Mouse (Mus musculus): ENCODE data around the gene Stip1. TPM values are rescaled to one million over a fixed set of nuclear protein-coding genes. Genes with fewer than 3 reads are reported as not detected.
"Not testable (repeated sequence)": the region's sequence is repeated elsewhere in the genome, so short reads cannot be mapped to it uniquely, and the experiment has no call there.

Stip1 gene
- polyA plus RNA-seq, 1 experiment = 544 TPM

DNA sequence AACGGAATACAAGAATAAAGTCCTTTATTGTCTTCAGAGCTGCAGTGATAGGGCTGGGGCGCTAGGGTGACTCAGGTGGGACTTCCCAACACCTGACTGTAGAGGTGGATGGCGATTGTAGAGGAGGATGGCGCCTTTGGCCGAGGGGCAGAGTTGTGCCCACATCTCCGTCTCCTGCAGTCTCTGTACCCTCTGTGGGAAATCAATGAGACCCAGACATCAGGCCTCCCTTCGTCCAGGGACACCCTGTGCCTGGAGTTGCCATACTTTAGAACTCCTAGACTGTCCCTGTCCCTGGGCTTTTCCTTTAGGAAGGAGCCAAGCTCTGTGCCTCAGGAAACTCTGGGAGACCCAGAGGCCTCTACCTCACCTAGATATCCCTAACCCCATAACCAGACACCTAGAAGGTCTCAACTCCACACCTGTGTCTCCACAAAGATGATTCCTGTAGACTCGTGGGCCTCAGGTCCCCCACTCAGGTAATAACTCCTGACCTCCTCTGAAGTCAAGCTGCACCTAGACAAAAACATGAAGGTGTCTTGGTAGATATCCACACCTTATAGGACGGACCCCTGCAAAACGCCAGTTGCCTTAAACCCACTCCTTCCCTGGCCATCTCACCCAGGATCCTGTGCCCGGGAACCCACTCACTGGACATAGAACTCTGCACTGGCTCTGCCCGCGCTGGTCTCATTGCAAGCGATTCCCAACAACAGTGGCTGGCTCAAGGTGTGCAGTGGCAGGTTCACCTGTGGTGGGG is 46.6 kb downstream of the Stip1 start:
- H3K9ac ChIP-seq (ENCODE audit: low read depth, poor library complexity, severe bottlenecking) = peak overlapping the region; percentile 34
- TF ChIP-seq EP300 (IDR thresholded peaks at IDR 0.05; ENCODE audit: insufficient read depth, low read depth, low read length) (no peak), POLR2A (IDR thresholded peaks at IDR 0.05; ENCODE audit: insufficient read depth, low read length) (no peak), CTCF (IDR thresholded peaks at IDR 0.05; ENCODE audit: low read depth, low read length) (no peak)
- peak overlapping the region; percentile 75 for H3K27ac ChIP-seq (ENCODE audit: insufficient read depth, low read length)
- H3K9me3 ChIP-seq (replicated peaks; ENCODE audit: control insufficient read depth, insufficient read depth, low read length, poor library complexity, severe bottlenecking) = no peaks in the 10 kb centered on the region
- no peaks in the 10 kb centered on the region for H3K27me3 ChIP-seq (ENCODE audit: control insufficient read depth, insufficient read depth, low read length, poor library complexity, severe bottlenecking)
- H3K4me3 ChIP-seq (ENCODE audit: low read depth, low read length) = peak overlapping the region; percentile 46
- H3K36me3 ChIP-seq (ENCODE audit: control insufficient read depth, insufficient read depth, low read length, poor library complexity, severe bottlenecking) = no peaks in the 10 kb centered on the region
- H3K4me1 ChIP-seq (ENCODE audit: control insufficient read depth, insufficient read depth, low read length) = no peaks in the 10 kb centered on the region

DNA sequence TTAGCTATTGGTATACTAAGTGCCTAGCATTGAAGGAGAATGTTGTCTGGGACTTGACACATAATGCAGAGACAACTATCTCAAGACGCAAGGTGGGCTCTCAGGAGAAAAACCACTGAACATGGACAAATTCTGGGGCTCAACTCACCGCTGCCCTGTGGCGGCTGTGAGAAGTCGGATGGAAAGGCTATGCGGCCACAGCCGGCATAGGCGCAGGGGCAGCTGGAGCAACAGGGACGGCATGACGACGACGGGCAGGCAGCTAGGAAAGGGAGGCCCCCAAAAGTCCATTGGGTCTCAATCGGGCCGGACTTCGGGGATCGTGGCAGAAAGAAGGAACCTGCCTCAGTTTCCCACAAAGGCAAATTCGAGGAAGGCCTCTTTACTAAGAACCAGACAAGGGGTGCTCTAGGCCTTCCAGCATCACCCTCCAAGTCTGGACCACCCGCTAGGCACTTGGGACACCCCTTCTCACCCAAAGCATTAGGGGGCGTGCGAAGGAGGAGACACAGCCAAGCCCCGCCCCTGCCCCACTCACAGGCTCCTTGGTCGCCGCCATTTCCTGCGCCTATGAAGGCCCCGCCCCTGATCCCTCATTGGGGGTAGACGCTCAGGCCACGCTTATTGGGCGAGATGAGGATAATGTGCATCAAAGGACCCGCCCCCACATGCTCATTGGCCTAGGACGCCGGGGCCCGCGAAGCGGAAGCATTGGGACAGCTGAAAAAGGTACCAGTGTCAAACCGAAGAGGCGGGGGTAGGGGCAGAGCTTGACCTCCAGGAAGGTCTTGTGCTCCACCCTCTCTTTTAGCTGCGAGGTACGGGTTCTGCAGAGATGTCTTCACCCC is 47.5 kb downstream of the Stip1 start, which contains the start of gene Dnajc4:
Gene Dnajc4, minus strand, starts transcription at position 562 of the 848 bp plus-strand sequence.
- Histone ChIP-seq H3K27ac (ENCODE audit: insufficient read depth, low read length) (peak within 1 kb of the TSS; percentile 75), H3K4me1 (ENCODE audit: control insufficient read depth, insufficient read depth, low read length) (no peaks in the 10 kb centered on the region), H3K27me3 (ENCODE audit: control insufficient read depth, insufficient read depth, low read length, poor library complexity, severe bottlenecking) (no peaks in the 10 kb centered on the region)

GRCm38 (mm10) chr19:6991166-6991565 is 48.6 kb downstream of the Stip1 start:
- H3K27ac ChIP-seq (ENCODE audit: insufficient read depth, low read length); H3K4me1 ChIP-seq (ENCODE audit: control insufficient read depth, insufficient read depth, low read length); H3K36me3 ChIP-seq (ENCODE audit: control insufficient read depth, insufficient read depth, low read length, poor library complexity, severe bottlenecking); H3K9ac ChIP-seq (ENCODE audit: low read depth, poor library complexity, severe bottlenecking); H3K27me3 ChIP-seq (ENCODE audit: control insufficient read depth, insufficient read depth, low read length, poor library complexity, severe bottlenecking); H3K9me3 ChIP-seq (replicated peaks; ENCODE audit: control insufficient read depth, insufficient read depth, low read length, poor library complexity, severe bottlenecking); H3K4me3 ChIP-seq (ENCODE audit: low read depth, low read length): not testable (repeated sequence)

More for the DNA sequence above, 47.5 kb downstream of the Stip1 start, which contains the start of gene Dnajc4:
- Histone ChIP-seq H3K4me3 (ENCODE audit: low read depth, low read length) (peak within 1 kb of the TSS; percentile 77), H3K36me3 (ENCODE audit: control insufficient read depth, insufficient read depth, low read length, poor library complexity, severe bottlenecking) (no peaks in the 10 kb centered on the region), H3K9me3 (replicated peaks; ENCODE audit: control insufficient read depth, insufficient read depth, low read length, poor library complexity, severe bottlenecking) (no peaks in the 10 kb centered on the region), H3K9ac (ENCODE audit: low read depth, poor library complexity, severe bottlenecking) (peak within 1 kb of the TSS; percentile 74)
- TF ChIP-seq POLR2A (IDR thresholded peaks at IDR 0.05; ENCODE audit: insufficient read depth, low read length) = no peak
- 0 out of 2 replicates have a peak, but pooled peaks have one; percentile 27 for TF ChIP-seq EP300 (IDR thresholded peaks at IDR 0.05; ENCODE audit: insufficient read depth, low read depth, low read length)

DNA sequence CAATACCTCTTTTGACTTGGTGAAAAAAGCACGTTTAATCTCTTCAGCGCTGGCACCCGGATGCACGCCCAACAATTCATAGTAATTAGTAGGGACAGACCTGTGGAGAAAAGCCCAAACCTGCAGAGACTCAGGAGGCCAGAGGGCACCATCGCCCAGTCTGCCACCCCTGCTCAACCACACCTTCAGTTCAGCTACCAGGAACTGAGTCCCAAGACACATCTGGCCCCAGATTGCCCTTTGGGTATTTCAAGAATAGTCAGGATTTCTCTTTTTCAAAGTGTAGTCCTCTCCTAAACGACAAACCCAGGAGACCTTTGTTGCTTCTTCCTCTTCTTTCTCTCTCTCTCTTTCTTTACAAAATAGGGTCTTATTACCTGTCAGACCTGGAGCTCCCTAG is 49.1 kb downstream of the Stip1 start:
- no peaks in the 10 kb centered on the region for H3K9me3 ChIP-seq (replicated peaks; ENCODE audit: control insufficient read depth, insufficient read depth, low read length, poor library complexity, severe bottlenecking)
- H3K4me3 ChIP-seq (ENCODE audit: low read depth, low read length) = no peak overlapping the region
- no peaks in the 10 kb centered on the region for H3K36me3 ChIP-seq (ENCODE audit: control insufficient read depth, insufficient read depth, low read length, poor library complexity, severe bottlenecking)
- TF ChIP-seq EP300 (IDR thresholded peaks at IDR 0.05; ENCODE audit: insufficient read depth, low read depth, low read length) = no peak
- TF ChIP-seq CTCF (IDR thresholded peaks at IDR 0.05; ENCODE audit: low read depth, low read length) = no peak
- no peak for TF ChIP-seq POLR2A (IDR thresholded peaks at IDR 0.05; ENCODE audit: insufficient read depth, low read length)
- no peaks in the 10 kb centered on the region for H3K27me3 ChIP-seq (ENCODE audit: control insufficient read depth, insufficient read depth, low read length, poor library complexity, severe bottlenecking)
- no peaks in the 10 kb centered on the region for H3K4me1 ChIP-seq (ENCODE audit: control insufficient read depth, insufficient read depth, low read length)
- no peak overlapping the region for H3K9ac ChIP-seq (ENCODE audit: low read depth, poor library complexity, severe bottlenecking)
- no peak overlapping the region for H3K27ac ChIP-seq (ENCODE audit: insufficient read depth, low read length)

- H3K4me3 ChIP-seq (ENCODE audit: low read depth, low read length) = no peak overlapping the region
Measured at GRCm38 (mm10) chr19:6989251-6989650, 50.5 kb downstream of the Stip1 start.

GRCm38 (mm10) chr19:6987904-6988285 is 51.9 kb downstream of the Stip1 start:
- no peaks in the 10 kb centered on the region for H3K4me1 ChIP-seq (ENCODE audit: control insufficient read depth, insufficient read depth, low read length)

More at GRCm38 (mm10) chr19:6989251-6989650, 50.5 kb downstream of the Stip1 start:
- no peaks in the 10 kb centered on the region for H3K9me3 ChIP-seq (replicated peaks; ENCODE audit: control insufficient read depth, insufficient read depth, low read length, poor library complexity, severe bottlenecking)
- H3K9ac ChIP-seq (ENCODE audit: low read depth, poor library complexity, severe bottlenecking) = no peak overlapping the region
- no peak for TF ChIP-seq POLR2A (IDR thresholded peaks at IDR 0.05; ENCODE audit: insufficient read depth, low read length)
- TF ChIP-seq EP300 (IDR thresholded peaks at IDR 0.05; ENCODE audit: insufficient read depth, low read depth, low read length) = no peak
- no peak for TF ChIP-seq CTCF (IDR thresholded peaks at IDR 0.05; ENCODE audit: low read depth, low read length)
- H3K36me3 ChIP-seq (ENCODE audit: control insufficient read depth, insufficient read depth, low read length, poor library complexity, severe bottlenecking) = 0 out of 2 replicates have a peak, but pooled peaks cover 3% of the 10 kb centered on the region
- no peaks in the 10 kb centered on the region for H3K4me1 ChIP-seq (ENCODE audit: control insufficient read depth, insufficient read depth, low read length)
- no peaks in the 10 kb centered on the region for H3K27me3 ChIP-seq (ENCODE audit: control insufficient read depth, insufficient read depth, low read length, poor library complexity, severe bottlenecking)
- H3K27ac ChIP-seq (ENCODE audit: insufficient read depth, low read length) = no peak overlapping the region

More at GRCm38 (mm10) chr19:6987904-6988285, 51.9 kb downstream of the Stip1 start:
- TF ChIP-seq EP300 (IDR thresholded peaks at IDR 0.05; ENCODE audit: insufficient read depth, low read depth, low read length) (no peak), CTCF (IDR thresholded peaks at IDR 0.05; ENCODE audit: low read depth, low read length) (no peak), POLR2A (IDR thresholded peaks at IDR 0.05; ENCODE audit: insufficient read depth, low read length) (no peak)
- H3K36me3 ChIP-seq (ENCODE audit: control insufficient read depth, insufficient read depth, low read length, poor library complexity, severe bottlenecking) = 0 out of 2 replicates have a peak, but pooled peaks cover 3% of the 10 kb centered on the region
- peak overlapping the region; percentile 74 for H3K4me3 ChIP-seq (ENCODE audit: low read depth, low read length)
- H3K27me3 ChIP-seq (ENCODE audit: control insufficient read depth, insufficient read depth, low read length, poor library complexity, severe bottlenecking) = no peaks in the 10 kb centered on the region
- no peak overlapping the region for H3K27ac ChIP-seq (ENCODE audit: insufficient read depth, low read length)
- no peaks in the 10 kb centered on the region for H3K9me3 ChIP-seq (replicated peaks; ENCODE audit: control insufficient read depth, insufficient read depth, low read length, poor library complexity, severe bottlenecking)
- peak overlapping the region; percentile 91 for H3K9ac ChIP-seq (ENCODE audit: low read depth, poor library complexity, severe bottlenecking)

All from ES-Bruce4 (cell line).